Mouse (Mus musculus): Measurements from ENCODE around the gene Syn3. TPM values are rescaled to one million over a fixed set of nuclear protein-coding genes. Genes with fewer than 3 reads are reported as not detected.

Gene Syn3
- polyA plus RNA-seq, 1 experiment from 2014 or later = 5.9 TPM

GRCm38 (mm10) chr10:86065661-86066060, 433.0 kb downstream of the Syn3 start:
- Histone ChIP-seq H3K27me3 (ENCODE audit: insufficient read depth, low read length) (no peaks in the 10 kb centered on the region), H3K4me3 (replicated peaks; ENCODE audit: low read depth, low read length) (no peak overlapping the region), H3K4me1 (replicated peaks; ENCODE audit: insufficient read depth, low read length) (no peaks in the 10 kb centered on the region; the same call in 1 of the 2 replicates), H3K4me2 (ENCODE audit: low read length) (no peak overlapping the region), H3K36me3 (ENCODE audit: insufficient read depth, low read length) (no peaks in the 10 kb centered on the region), H3K27ac (0 out of 2 replicates have a peak overlapping the region, but pooled peaks have one; percentile 16), H3K9ac (ENCODE audit: low read depth, low read length) (no peak overlapping the region), H3K9me3 (replicated peaks; ENCODE audit: low read length) (no peaks in the 10 kb centered on the region)
- ATAC-seq (replicated peaks; ENCODE audit: low FRiP score, low read depth) (no peak), DNase-seq (ENCODE audit: low spot score) (no peak)
- no peak for TF ChIP-seq CTCF (IDR thresholded peaks at IDR 0.05; ENCODE audit: low read depth)
- WGBS = 79% methylated on average over 1 of the region's 1 CpGs

GRCm38 (mm10) chr10:86064937-86065336, 433.8 kb downstream of the Syn3 start:
- Histone ChIP-seq H3K4me2 (ENCODE audit: low read length) (no peak overlapping the region), H3K27me3 (ENCODE audit: insufficient read depth, low read length) (no peaks in the 10 kb centered on the region), H3K4me1 (replicated peaks; ENCODE audit: insufficient read depth, low read length) (no peaks in the 10 kb centered on the region; the same call in 1 of the 2 replicates), H3K36me3 (ENCODE audit: insufficient read depth, low read length) (no peaks in the 10 kb centered on the region), H3K27ac (peak overlapping the region; percentile 16; the same call in 1 of the 2 replicates), H3K4me3 (replicated peaks; ENCODE audit: low read depth, low read length) (no peak overlapping the region), H3K9ac (ENCODE audit: low read depth, low read length) (no peak overlapping the region), H3K9me3 (replicated peaks; ENCODE audit: low read length) (no peaks in the 10 kb centered on the region)
- peak; percentile 97 for DNase-seq (ENCODE audit: low spot score)
- peak; percentile 78 for ATAC-seq (replicated peaks; ENCODE audit: low FRiP score, low read depth)
- WGBS = 3% methylated on average over 4 of the region's 4 CpGs
- TF ChIP-seq CTCF (IDR thresholded peaks at IDR 0.05; ENCODE audit: low read depth) = peak; percentile 98

GRCm38 (mm10) chr10:86063018-86063384, 435.7 kb downstream of the Syn3 start:
- 92% methylated on average over 8 of the region's 8 CpGs for WGBS
- TF ChIP-seq CTCF (IDR thresholded peaks at IDR 0.05; ENCODE audit: low read depth) = no peak
- ATAC-seq (replicated peaks; ENCODE audit: low FRiP score, low read depth) (no peak), DNase-seq (ENCODE audit: low spot score) (no peak)
- Histone ChIP-seq H3K4me3 (replicated peaks; ENCODE audit: low read depth, low read length) (no peak overlapping the region), H3K27me3 (ENCODE audit: insufficient read depth, low read length) (no peaks in the 10 kb centered on the region), H3K27ac (no peak overlapping the region), H3K4me2 (ENCODE audit: low read length) (no peak overlapping the region), H3K9me3 (replicated peaks; ENCODE audit: low read length) (no peaks in the 10 kb centered on the region), H3K4me1 (replicated peaks; ENCODE audit: insufficient read depth, low read length) (no peaks in the 10 kb centered on the region; the same call in 1 of the 2 replicates), H3K36me3 (ENCODE audit: insufficient read depth, low read length) (no peaks in the 10 kb centered on the region), H3K9ac (ENCODE audit: low read depth, low read length) (no peak overlapping the region)

- Histone ChIP-seq H3K9me3 (replicated peaks; ENCODE audit: low read length) (no peaks in the 10 kb centered on the region), H3K27me3 (ENCODE audit: insufficient read depth, low read length) (no peaks in the 10 kb centered on the region), H3K4me2 (ENCODE audit: low read length) (no peak overlapping the region), H3K27ac (no peak overlapping the region), H3K4me3 (replicated peaks; ENCODE audit: low read depth, low read length) (no peak overlapping the region), H3K36me3 (ENCODE audit: insufficient read depth, low read length) (no peaks in the 10 kb centered on the region), H3K4me1 (replicated peaks; ENCODE audit: insufficient read depth, low read length) (no peaks in the 10 kb centered on the region; the same call in 1 of the 2 replicates), H3K9ac (ENCODE audit: low read depth, low read length) (no peak overlapping the region)
- ATAC-seq (replicated peaks; ENCODE audit: low FRiP score, low read depth) = no peak
- 58% methylated on average over 5 of the region's 5 CpGs for WGBS
- TF ChIP-seq CTCF (IDR thresholded peaks at IDR 0.05; ENCODE audit: low read depth) = no peak
- DNase-seq (ENCODE audit: low spot score) = no peak
Measured at GRCm38 (mm10) chr10:86062261-86063017, 436.3 kb downstream of the Syn3 start.

- H3K27me3 ChIP-seq (ENCODE audit: insufficient read depth, low read length) = no peaks in the 10 kb centered on the region
- no peak overlapping the region for H3K9ac ChIP-seq (ENCODE audit: low read depth, low read length)
- H3K9me3 ChIP-seq (replicated peaks; ENCODE audit: low read length) = no peaks in the 10 kb centered on the region
- WGBS = 61% methylated on average over 3 of the region's 3 CpGs
- H3K4me2 ChIP-seq (ENCODE audit: low read length) = no peak overlapping the region
- H3K4me3 ChIP-seq (replicated peaks; ENCODE audit: low read depth, low read length) = no peak overlapping the region
- H3K36me3 ChIP-seq (ENCODE audit: insufficient read depth, low read length) = no peaks in the 10 kb centered on the region
- no peak for ATAC-seq (replicated peaks; ENCODE audit: low FRiP score, low read depth)
- DNase-seq (ENCODE audit: low spot score) = peak; percentile 15
- H3K27ac ChIP-seq = no peak overlapping the region
- TF ChIP-seq CTCF (IDR thresholded peaks at IDR 0.05; ENCODE audit: low read depth) = no peak
- no peaks in the 10 kb centered on the region; the same call in 1 of the 2 replicates for H3K4me1 ChIP-seq (replicated peaks; ENCODE audit: insufficient read depth, low read length)
Measured at GRCm38 (mm10) chr10:86060267-86060666, 438.4 kb downstream of the Syn3 start.

GRCm38 (mm10) chr10:86057712-86058111, 441.0 kb downstream of the Syn3 start:
- no peaks in the 10 kb centered on the region for H3K36me3 ChIP-seq (ENCODE audit: insufficient read depth, low read length)
- no peaks in the 10 kb centered on the region for H3K4me1 ChIP-seq (replicated peaks; ENCODE audit: insufficient read depth, low read length)
- no peak for TF ChIP-seq CTCF (IDR thresholded peaks at IDR 0.05; ENCODE audit: low read depth)
- H3K9ac ChIP-seq (ENCODE audit: low read depth, low read length) = no peak overlapping the region
- ATAC-seq (replicated peaks; ENCODE audit: low FRiP score, low read depth) (peak; percentile 89), DNase-seq (ENCODE audit: low spot score) (peak; percentile 33)
- WGBS = 72% methylated on average over 2 of the region's 2 CpGs
- H3K4me3 ChIP-seq (replicated peaks; ENCODE audit: low read depth, low read length) = no peak overlapping the region
- no peak overlapping the region for H3K4me2 ChIP-seq (ENCODE audit: low read length)
- no peaks in the 10 kb centered on the region for H3K9me3 ChIP-seq (replicated peaks; ENCODE audit: low read length)
- H3K27ac ChIP-seq = peak overlapping the region; percentile 47
- H3K27me3 ChIP-seq (ENCODE audit: insufficient read depth, low read length) = no peaks in the 10 kb centered on the region

Measured in kidney, postnatal 0 days (tissue).